Mouse (Mus musculus): ENCODE measurements at regions not wholly inside any gene's neighbourhood (a gene's known extent, or its start where the extent isn't known, plus 50 kb on each side); places are given as distances from the start of the nearest gene placed in this dataset.

DNA sequence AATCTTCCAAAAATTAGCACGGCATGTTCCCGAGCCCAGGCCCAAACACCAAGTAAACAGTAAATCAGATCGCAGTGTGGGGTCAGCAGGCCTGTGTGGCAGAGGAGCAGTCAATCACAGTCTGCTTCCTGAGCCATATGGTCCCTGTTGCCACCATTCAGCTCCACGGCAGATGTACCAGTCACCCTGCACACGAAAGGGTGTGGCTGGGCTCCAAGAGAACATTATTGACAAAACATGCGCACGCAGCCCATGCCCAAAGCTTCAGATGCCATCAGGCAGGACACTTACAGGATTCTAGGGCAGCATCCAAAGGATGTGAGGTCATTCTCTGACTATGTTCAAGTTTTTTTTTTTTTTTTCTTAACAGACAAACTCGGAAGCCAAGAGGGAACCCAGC, 126.6 kb downstream of the Rybp start:
- TF ChIP-seq POLR2A (IDR thresholded peaks at IDR 0.05; ENCODE audit: insufficient read depth, low read depth, low read length) (no peak), CTCF (IDR thresholded peaks at IDR 0.05; ENCODE audit: insufficient read depth, low read depth, low read length) (no peak)

Data from olfactory bulb, adult 2 months (tissue).